Mouse (Mus musculus): ENCODE data around the gene Castor1. TPM values are rescaled to one million over a fixed set of nuclear protein-coding genes. Genes with fewer than 3 reads are reported as not detected.
"Not testable (repeated sequence)": the region's sequence is repeated elsewhere in the genome, so short reads cannot be mapped to it uniquely, and the experiment has no call there.

Castor1 gene
- polyA plus RNA-seq (2016; fragmentation: Nextera tagmentation; extraction: Ambion mirVana): 1.5 and 1.7 TPM in 2 replicates

- H3K27ac ChIP-seq: peak within 1 kb of the TSS; percentile 80
- WGBS: 1% methylated on average over 56 of the region's 56 CpGs
These were observed at the start of gene Castor1 for GRCm38 (mm10) chr11:4217914-4218629. Castor1 (plus strand) TSS chr11:4218225.

DNA sequence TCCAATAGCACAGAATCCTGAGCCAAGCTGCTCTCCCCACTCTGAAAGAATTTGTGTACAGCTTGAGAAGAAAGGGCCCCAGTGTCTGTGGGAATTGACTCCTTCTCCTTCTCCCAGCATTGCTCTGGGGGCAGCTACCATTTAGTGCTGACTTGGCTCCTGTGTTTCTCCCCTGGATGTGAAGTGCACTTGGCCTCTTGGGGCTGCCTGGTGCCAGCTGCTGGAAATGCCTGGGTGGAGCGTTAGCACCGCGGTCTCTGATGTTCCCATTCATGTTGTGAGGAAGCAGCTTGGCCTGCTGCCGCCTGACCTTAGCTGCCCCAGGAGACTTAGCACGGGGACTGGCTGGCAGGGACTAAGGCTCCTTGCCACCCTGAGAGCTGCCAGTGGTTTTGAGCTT, 43.4 kb upstream of the Castor1 start:
- peaks cover 100% of the 10 kb centered on the region for H3K36me3 ChIP-seq
- no peak overlapping the region for H3K27ac ChIP-seq
- no peak for DNase-seq (ENCODE audit: low spot score)
- H3K4me3 ChIP-seq: no peak overlapping the region
- H3K4me1 ChIP-seq: no peaks in the 10 kb centered on the region; the same call in 1 of the 2 replicates
- no peaks in the 10 kb centered on the region for H3K27me3 ChIP-seq (ENCODE audit: insufficient read depth, poor library complexity, severe bottlenecking)
- H3K9me3 ChIP-seq: no peaks in the 10 kb centered on the region
- WGBS: 91% methylated on average over 5 of the region's 5 CpGs

More at GRCm38 (mm10) chr11:4217914-4218629, at the start of gene Castor1:
- Histone ChIP-seq H3K36me3 (peaks cover 25% of the 10 kb centered on the region), H3K9me3 (no peaks in the 10 kb centered on the region), H3K4me1 (peaks cover 37% of the 10 kb centered on the region), H3K4me3 (peak within 1 kb of the TSS; percentile 64), H3K27me3 (ENCODE audit: insufficient read depth, poor library complexity, severe bottlenecking) (peaks cover 25% of the 10 kb centered on the region)
- peak; percentile 96 for DNase-seq (ENCODE audit: low spot score)

GRCm38 (mm10) chr11:4177716-4178115, 40.3 kb upstream of the Castor1 start:
- Histone ChIP-seq H3K27me3 (ENCODE audit: insufficient read depth, poor library complexity, severe bottlenecking) (no peaks in the 10 kb centered on the region), H3K9me3 (no peaks in the 10 kb centered on the region), H3K27ac (no peak overlapping the region), H3K4me1 (no peaks in the 10 kb centered on the region; the same call in 1 of the 2 replicates), H3K36me3 (peaks cover 98% of the 10 kb centered on the region), H3K4me3 (no peak overlapping the region)
- 66% methylated on average over 4 of the region's 4 CpGs for WGBS
- DNase-seq (ENCODE audit: low spot score): no peak

GRCm38 (mm10) chr11:4182061-4182460, 36.0 kb upstream of the Castor1 start:
- Histone ChIP-seq H3K9me3 (no peaks in the 10 kb centered on the region), H3K27me3 (ENCODE audit: insufficient read depth, poor library complexity, severe bottlenecking) (no peaks in the 10 kb centered on the region), H3K36me3 (peaks cover 61% of the 10 kb centered on the region), H3K27ac (no peak overlapping the region), H3K4me1 (peaks cover under 1% of the 10 kb centered on the region; the same call in 1 of the 2 replicates), H3K4me3 (no peak overlapping the region)
- WGBS: 16% methylated on average over 1 of the region's 1 CpGs
- no peak for DNase-seq (ENCODE audit: low spot score)

GRCm38 (mm10) chr11:4183511-4183910, 34.5 kb upstream of the Castor1 start:
- no peak overlapping the region for H3K27ac ChIP-seq
- H3K4me1 ChIP-seq: peaks cover 14% of the 10 kb centered on the region
- DNase-seq (ENCODE audit: low spot score): no peak
- no peaks in the 10 kb centered on the region for H3K9me3 ChIP-seq
- peaks cover 8% of the 10 kb centered on the region; the same call in 1 of the 2 replicates for H3K27me3 ChIP-seq (ENCODE audit: insufficient read depth, poor library complexity, severe bottlenecking)
- H3K4me3 ChIP-seq: no peak overlapping the region
- peaks cover 46% of the 10 kb centered on the region for H3K36me3 ChIP-seq

DNA sequence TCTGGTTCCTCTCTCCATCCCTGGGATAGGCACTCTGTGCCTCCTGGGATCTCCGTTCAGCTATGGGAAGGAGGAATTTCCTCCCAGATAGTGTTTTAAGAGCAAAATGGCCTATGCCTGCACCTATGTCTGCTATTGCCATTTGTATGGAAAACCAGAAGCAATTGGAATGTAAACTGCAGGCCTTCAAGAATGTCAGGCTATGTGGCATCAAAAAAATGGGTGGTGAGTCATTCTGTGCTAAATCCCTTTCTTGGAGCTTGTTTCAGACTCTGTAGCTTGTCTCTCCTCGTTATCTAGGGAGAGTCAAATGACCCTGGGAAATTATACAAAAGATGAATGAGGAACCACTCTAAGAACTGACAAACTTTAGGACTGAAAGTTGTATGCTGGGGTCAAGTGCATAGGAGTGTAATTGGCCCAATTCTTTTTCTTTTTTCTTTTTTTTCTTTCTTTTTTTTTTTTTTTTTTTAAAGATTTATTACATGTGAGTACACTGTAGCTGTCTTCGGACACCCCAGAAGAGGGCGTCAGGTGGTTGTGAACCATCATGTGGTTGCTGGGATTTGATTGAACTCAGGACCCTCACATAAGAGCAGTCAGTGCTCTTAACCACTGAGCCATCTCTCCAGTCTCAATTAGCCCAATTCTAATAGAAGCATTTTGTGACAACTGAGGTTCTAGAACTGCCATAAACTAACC, 33.6 kb upstream of the Castor1 start:
- WGBS: 75% methylated on average over 4 of the region's 4 CpGs
- Histone ChIP-seq H3K4me3 (no peak overlapping the region), H3K27me3 (ENCODE audit: insufficient read depth, poor library complexity, severe bottlenecking) (peaks cover 8% of the 10 kb centered on the region; the same call in 1 of the 2 replicates), H3K36me3 (peaks cover 37% of the 10 kb centered on the region), H3K4me1 (peaks cover 14% of the 10 kb centered on the region), H3K9me3 (no peaks in the 10 kb centered on the region), H3K27ac (no peak overlapping the region)
- no peak for DNase-seq (ENCODE audit: low spot score)

DNA sequence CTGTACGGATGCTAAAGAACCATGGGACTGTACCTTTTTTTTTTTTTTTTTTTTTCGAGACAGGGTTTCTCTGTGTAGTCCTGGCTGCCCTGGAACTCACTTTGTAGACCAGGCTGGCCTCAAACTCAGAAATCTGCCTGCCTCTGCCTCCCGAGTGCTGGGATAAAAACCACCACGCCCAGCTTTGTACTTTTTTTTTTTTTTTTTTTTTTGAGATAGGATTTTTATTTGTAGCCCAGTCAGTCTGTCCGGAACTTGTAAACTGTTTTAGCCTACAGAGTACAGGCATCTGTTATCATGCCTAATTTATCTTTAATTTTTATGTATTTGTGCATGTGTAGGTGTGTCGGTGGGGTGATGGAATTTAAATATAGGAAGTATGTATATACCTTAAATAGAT, 32.5 kb upstream of the Castor1 start:
- not testable (repeated sequence) for H3K9me3 ChIP-seq; H3K27me3 ChIP-seq (ENCODE audit: insufficient read depth, poor library complexity, severe bottlenecking); H3K27ac ChIP-seq; DNase-seq (ENCODE audit: low spot score); H3K4me3 ChIP-seq
- peaks cover 26% of the 10 kb centered on the region for H3K36me3 ChIP-seq
- 83% methylated on average over 6 of the region's 6 CpGs for WGBS
- H3K4me1 ChIP-seq: peaks cover 17% of the 10 kb centered on the region

DNA sequence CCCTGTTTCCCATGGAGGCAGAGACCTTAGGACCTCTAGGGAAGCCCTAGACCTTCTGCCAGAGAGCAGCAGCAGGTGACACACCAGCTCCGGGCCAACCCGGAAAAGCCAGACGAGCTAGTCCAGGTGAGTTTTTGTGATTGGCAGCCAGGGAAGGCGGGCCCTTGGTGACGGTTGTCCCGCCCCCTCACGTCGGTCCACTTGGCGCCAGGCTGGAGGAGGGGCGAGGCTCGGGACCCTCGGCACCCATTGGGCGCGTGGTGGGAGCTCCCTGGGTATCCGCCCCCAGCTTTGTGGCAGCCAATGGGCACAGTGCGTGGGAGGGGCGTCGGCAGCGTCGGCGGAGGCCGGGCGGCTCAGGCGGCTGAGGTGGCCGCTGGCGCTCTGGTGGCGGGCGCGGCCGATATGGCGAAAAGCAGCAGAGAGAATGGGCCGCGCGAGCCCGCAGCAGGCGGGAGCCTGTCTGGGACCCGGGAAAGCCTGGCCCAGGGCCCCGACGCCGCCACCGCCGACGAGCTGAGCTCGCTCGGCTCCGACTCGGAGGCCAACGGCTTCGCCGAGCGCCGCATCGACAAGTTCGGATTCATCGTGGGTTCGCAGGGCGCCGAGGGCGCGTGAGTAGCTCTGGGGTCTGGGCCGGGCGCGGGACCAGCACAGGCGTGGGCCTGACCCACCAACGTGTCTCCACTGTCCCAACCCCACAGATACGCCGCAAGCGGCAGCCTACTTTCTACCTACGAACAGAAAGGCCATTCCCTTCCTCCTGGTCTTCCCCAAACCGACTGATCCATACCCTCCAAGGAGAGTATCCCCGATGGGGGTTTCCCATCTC, 31.3 kb upstream of the Castor1 start, which contains the start of gene Tbc1d10a:
Gene Tbc1d10a (plus strand): TSS at position 304 of the 832 bp plus-strand sequence.
- H3K4me3 ChIP-seq: peak within 1 kb of the TSS; percentile 86
- H3K9me3 ChIP-seq: no peaks in the 10 kb centered on the region
- peaks cover 14% of the 10 kb centered on the region for H3K36me3 ChIP-seq
- peak; percentile 98 for DNase-seq (ENCODE audit: low spot score)
- peaks cover 26% of the 10 kb centered on the region for H3K4me1 ChIP-seq
- H3K27ac ChIP-seq: peak within 1 kb of the TSS; percentile 91
- peaks cover 8% of the 10 kb centered on the region; the same call in 1 of the 2 replicates for H3K27me3 ChIP-seq (ENCODE audit: insufficient read depth, poor library complexity, severe bottlenecking)
- under 1% methylated on average over 71 of the region's 71 CpGs for WGBS

DNA sequence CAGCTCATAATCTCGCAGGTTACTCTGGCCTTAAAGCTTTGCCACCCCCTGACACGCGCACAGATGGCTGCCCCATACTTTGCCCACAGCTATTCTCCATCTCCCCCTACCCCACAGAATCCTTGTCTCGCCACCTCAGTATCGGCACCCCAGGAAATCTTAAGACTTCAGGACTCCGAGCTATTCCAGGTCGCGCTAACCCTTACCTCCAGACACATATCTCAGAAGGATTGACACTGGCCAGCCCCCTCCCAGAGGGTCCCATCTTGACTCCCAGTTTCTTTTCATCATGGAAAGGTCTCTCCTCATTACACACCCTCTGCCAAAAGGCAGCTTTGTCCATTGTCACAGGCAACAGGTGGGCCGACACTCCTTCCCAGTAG, 30.7 kb upstream of the Castor1 start:
- Histone ChIP-seq H3K27ac (peak overlapping the region; percentile 91), H3K27me3 (ENCODE audit: insufficient read depth, poor library complexity, severe bottlenecking) (peaks cover 8% of the 10 kb centered on the region; the same call in 1 of the 2 replicates), H3K4me3 (peak overlapping the region; percentile 86), H3K9me3 (no peaks in the 10 kb centered on the region), H3K4me1 (peaks cover 28% of the 10 kb centered on the region), H3K36me3 (peaks cover 9% of the 10 kb centered on the region)
- 15% methylated on average over 9 of the region's 9 CpGs for whole genome bisulfite sequencing
- no peak for DNase-seq (ENCODE audit: low spot score)

GRCm38 (mm10) chr11:4189182-4189581, 28.8 kb upstream of the Castor1 start:
- no peak overlapping the region for H3K4me3 ChIP-seq
- no peak overlapping the region for H3K27ac ChIP-seq
- peaks cover 8% of the 10 kb centered on the region; the same call in 1 of the 2 replicates for H3K27me3 ChIP-seq (ENCODE audit: insufficient read depth, poor library complexity, severe bottlenecking)
- peaks cover 29% of the 10 kb centered on the region for H3K4me1 ChIP-seq
- WGBS: 79% methylated on average over 6 of the region's 6 CpGs
- no peaks in the 10 kb centered on the region for H3K9me3 ChIP-seq
- DNase-seq (ENCODE audit: low spot score): no peak
- no peaks in the 10 kb centered on the region for H3K36me3 ChIP-seq

DNA sequence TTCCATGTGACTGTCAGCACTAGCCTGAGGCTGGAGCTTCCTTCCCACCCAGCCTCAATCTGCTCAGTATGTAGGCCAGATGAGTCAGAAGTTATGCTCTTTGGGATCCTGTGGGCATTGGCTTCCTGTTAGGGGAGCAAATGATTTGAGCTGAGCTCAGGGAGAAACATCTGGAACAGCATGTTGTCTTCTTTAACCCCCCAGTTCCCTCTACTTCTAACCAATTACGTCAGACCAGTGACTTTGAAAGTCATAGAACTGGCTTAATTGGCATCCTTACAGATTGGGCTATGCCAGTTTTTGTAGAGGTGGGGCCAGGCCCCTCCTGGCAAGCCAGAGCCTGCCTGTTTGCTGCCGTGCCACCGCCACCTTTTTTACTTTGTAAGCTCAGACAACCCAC, 27.3 kb upstream of the Castor1 start:
- Histone ChIP-seq H3K36me3 (no peaks in the 10 kb centered on the region), H3K27ac (no peak overlapping the region), H3K4me1 (peaks cover 29% of the 10 kb centered on the region), H3K9me3 (no peaks in the 10 kb centered on the region), H3K4me3 (no peak overlapping the region), H3K27me3 (ENCODE audit: insufficient read depth, poor library complexity, severe bottlenecking) (peaks cover 8% of the 10 kb centered on the region; the same call in 1 of the 2 replicates)
- no peak for DNase-seq (ENCODE audit: low spot score)
- 76% methylated on average over 3 of the region's 3 CpGs for WGBS

DNA sequence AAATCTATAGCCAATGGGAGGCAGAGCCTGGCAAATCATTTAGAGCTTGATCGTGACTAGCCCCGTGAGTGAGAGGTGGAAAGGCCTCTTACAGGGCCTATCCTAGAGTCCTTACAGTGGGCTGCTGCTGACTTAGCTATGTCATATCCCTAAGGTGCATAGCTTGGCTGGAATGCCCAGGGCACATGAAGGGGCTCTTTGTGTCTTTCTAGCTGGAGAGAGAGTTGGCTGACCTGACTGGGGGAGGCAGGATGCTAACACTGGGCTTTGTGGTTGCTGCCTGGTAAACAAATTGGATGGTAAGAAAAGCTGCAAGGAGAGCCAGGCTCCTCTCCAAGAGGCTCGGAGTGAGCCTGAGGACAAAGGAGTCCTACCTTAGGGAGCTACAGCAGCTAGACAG, 25.3 kb upstream of the Castor1 start:
- no peaks in the 10 kb centered on the region for H3K36me3 ChIP-seq
- no peak overlapping the region for H3K27ac ChIP-seq
- H3K4me3 ChIP-seq: no peak overlapping the region
- H3K9me3 ChIP-seq: no peaks in the 10 kb centered on the region
- H3K27me3 ChIP-seq (ENCODE audit: insufficient read depth, poor library complexity, severe bottlenecking): peaks cover 4% of the 10 kb centered on the region; the same call in 1 of the 2 replicates
- WGBS: 75% methylated on average over 3 of the region's 3 CpGs
- no peak for DNase-seq (ENCODE audit: low spot score)
- H3K4me1 ChIP-seq: peaks cover 26% of the 10 kb centered on the region

Data from heart, embryonic 10.5 days (tissue).